Mouse (Mus musculus): ENCODE results near the gene Cd247. TPM values are rescaled to one million over a fixed set of nuclear protein-coding genes. Genes with fewer than 3 reads are reported as not detected.

Gene Cd247
- polyA plus RNA-seq, 1 experiment = not detected

GRCm38 (mm10) chr1:165860373-165861234, 72.1 kb downstream of the Cd247 start:
- no peaks in the 10 kb centered on the region for H3K4me1 ChIP-seq (ENCODE audit: control insufficient read depth, insufficient read depth, low read length)
- TF ChIP-seq CTCF (IDR thresholded peaks at IDR 0.05; ENCODE audit: low read depth, low read length) (no peak), POLR2A (IDR thresholded peaks at IDR 0.05; ENCODE audit: borderline replicate concordance, low read depth, low read length) (no peak)
- no peak overlapping the region for H3K4me3 ChIP-seq (ENCODE audit: insufficient read depth, low read length)
- no peak overlapping the region for H3K27ac ChIP-seq (ENCODE audit: insufficient read depth, low read depth, low read length)

DNA sequence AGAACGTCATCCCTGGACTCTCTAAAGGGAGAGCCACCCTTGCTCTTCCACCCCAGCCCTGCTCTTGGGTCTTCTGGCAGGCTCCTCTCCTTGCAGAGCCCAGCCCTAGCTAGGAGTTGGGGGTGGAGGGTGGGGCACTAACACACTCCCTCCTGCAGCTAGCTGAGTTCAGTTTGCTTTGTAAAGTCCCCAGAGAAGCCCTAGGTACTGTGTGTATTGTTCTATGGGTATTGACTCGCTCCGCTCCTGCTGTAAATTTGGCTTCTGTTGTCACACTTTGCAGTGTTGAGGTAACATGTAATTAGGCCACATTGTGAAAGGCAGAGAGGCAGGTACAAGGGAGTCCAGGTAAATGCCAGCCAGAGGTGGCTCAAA, 72.7 kb downstream of the Cd247 start:
- no peak overlapping the region for H3K27ac ChIP-seq (ENCODE audit: insufficient read depth, low read depth, low read length)

GRCm38 (mm10) chr1:165862059-165862458, 73.6 kb downstream of the Cd247 start:
- no peak overlapping the region for H3K4me3 ChIP-seq (ENCODE audit: insufficient read depth, low read length)
- no peak overlapping the region for H3K27ac ChIP-seq (ENCODE audit: insufficient read depth, low read depth, low read length)
- peaks cover 3% of the 10 kb centered on the region for H3K4me1 ChIP-seq (ENCODE audit: control insufficient read depth, insufficient read depth, low read length)
- TF ChIP-seq POLR2A (IDR thresholded peaks at IDR 0.05; ENCODE audit: borderline replicate concordance, low read depth, low read length) (no peak), CTCF (IDR thresholded peaks at IDR 0.05; ENCODE audit: low read depth, low read length) (no peak)

More for the DNA sequence above, 72.7 kb downstream of the Cd247 start:
- TF ChIP-seq POLR2A (IDR thresholded peaks at IDR 0.05; ENCODE audit: borderline replicate concordance, low read depth, low read length) (no peak), CTCF (IDR thresholded peaks at IDR 0.05; ENCODE audit: low read depth, low read length) (no peak)
- Histone ChIP-seq H3K4me3 (ENCODE audit: insufficient read depth, low read length) (no peak overlapping the region), H3K4me1 (ENCODE audit: control insufficient read depth, insufficient read depth, low read length) (no peaks in the 10 kb centered on the region)

- TF ChIP-seq POLR2A (IDR thresholded peaks at IDR 0.05; ENCODE audit: borderline replicate concordance, low read depth, low read length) (no peak), CTCF (IDR thresholded peaks at IDR 0.05; ENCODE audit: low read depth, low read length) (no peak)
- Histone ChIP-seq H3K4me3 (ENCODE audit: insufficient read depth, low read length) (no peak overlapping the region), H3K27ac (ENCODE audit: insufficient read depth, low read depth, low read length) (no peak overlapping the region)
These were observed 76.6 kb downstream of the Cd247 start for GRCm38 (mm10) chr1:165864864-165865795.

DNA sequence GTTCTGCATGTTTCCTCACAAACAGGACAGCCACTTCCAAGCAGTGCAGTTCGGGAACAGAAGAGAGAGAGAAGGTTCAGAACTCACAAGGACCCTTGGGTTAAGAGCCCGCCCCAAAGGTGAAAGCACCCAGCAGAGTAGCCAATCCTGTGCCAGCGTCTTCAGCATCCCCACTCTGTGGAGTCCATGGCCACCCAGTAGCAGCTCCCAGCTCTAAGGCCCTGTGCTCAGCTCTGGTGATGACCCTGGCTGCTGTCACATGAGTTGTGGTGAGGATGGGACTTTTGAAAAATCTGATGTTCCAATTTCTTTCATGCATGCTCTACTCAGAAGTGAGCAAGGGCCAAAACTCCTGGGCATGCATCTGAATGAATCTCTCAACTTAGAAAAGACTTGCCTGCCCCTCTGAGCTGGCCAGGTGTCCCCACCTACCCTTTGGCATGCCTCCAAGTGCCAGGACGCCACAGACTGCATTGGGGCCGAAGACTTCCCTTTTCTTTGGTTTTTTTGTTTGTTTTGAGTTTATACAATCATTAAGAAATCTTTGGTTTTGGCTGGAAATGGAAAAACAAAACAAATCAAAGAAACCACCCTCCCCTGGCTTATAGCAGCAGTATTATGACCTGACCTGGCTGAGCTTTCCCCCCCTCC, 78.3 kb downstream of the Cd247 start:
- Histone ChIP-seq H3K4me3 (ENCODE audit: insufficient read depth, low read length) (no peak overlapping the region), H3K27ac (ENCODE audit: insufficient read depth, low read depth, low read length) (no peak overlapping the region), H3K4me1 (ENCODE audit: control insufficient read depth, insufficient read depth, low read length) (peaks cover 4% of the 10 kb centered on the region)
- no peak for TF ChIP-seq CTCF (IDR thresholded peaks at IDR 0.05; ENCODE audit: low read depth, low read length)
- no peak for TF ChIP-seq POLR2A (IDR thresholded peaks at IDR 0.05; ENCODE audit: borderline replicate concordance, low read depth, low read length)

More at GRCm38 (mm10) chr1:165864864-165865795, 76.6 kb downstream of the Cd247 start:
- peaks cover 4% of the 10 kb centered on the region for H3K4me1 ChIP-seq (ENCODE audit: control insufficient read depth, insufficient read depth, low read length)

DNA sequence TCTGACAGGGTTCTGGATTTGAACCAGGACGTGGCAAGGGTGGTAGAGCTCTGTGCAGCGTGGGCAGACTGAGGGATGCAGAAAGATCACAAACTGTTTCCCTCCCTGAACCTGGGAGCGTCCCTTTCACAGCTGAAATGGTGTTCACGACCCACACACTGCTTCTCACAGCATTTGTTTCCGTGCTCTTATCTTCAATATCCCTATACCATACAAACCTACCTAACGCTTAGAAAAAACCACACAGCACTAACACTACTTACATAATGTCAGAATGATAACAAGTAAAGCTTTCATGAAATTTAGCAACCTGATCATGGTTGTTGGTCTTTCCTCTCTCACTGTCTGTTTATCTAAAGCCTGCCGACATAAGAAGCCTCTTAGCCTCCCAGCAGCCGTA, 80.2 kb downstream of the Cd247 start:
- TF ChIP-seq CTCF (IDR thresholded peaks at IDR 0.05; ENCODE audit: low read depth, low read length) = no peak
- TF ChIP-seq POLR2A (IDR thresholded peaks at IDR 0.05; ENCODE audit: borderline replicate concordance, low read depth, low read length) = no peak
- peaks cover 4% of the 10 kb centered on the region for H3K4me1 ChIP-seq (ENCODE audit: control insufficient read depth, insufficient read depth, low read length)
- H3K4me3 ChIP-seq (ENCODE audit: insufficient read depth, low read length) = no peak overlapping the region
- H3K27ac ChIP-seq (ENCODE audit: insufficient read depth, low read depth, low read length) = no peak overlapping the region

DNA sequence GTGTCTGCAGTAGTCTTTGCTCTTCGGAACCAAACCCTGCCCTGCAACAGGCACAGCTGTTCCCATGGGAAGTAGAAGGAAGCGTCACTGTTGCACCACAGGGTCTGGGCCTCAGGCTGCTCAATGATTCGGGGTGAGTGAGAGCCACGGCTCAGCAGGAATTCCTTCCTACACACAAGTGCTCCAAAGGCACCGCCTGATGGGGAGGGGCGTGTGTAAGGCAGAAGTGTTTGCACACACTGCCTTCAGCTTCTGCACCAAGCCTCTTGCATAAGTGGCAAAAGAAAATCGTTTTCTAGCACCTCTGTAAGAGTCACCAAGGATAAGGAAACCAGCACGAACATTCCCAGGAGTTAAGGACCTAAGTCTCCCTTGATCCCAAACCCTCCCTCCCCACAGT, 86.2 kb downstream of the Cd247 start:
- Histone ChIP-seq H3K4me3 (ENCODE audit: insufficient read depth, low read length) (no peak overlapping the region), H3K4me1 (ENCODE audit: control insufficient read depth, insufficient read depth, low read length) (no peaks in the 10 kb centered on the region), H3K27ac (ENCODE audit: insufficient read depth, low read depth, low read length) (no peak overlapping the region)
- no peak for TF ChIP-seq CTCF (IDR thresholded peaks at IDR 0.05; ENCODE audit: low read depth, low read length)
- TF ChIP-seq POLR2A (IDR thresholded peaks at IDR 0.05; ENCODE audit: borderline replicate concordance, low read depth, low read length) = no peak

GRCm38 (mm10) chr1:165875520-165876284, 87.2 kb downstream of the Cd247 start:
- Histone ChIP-seq H3K27ac (ENCODE audit: insufficient read depth, low read depth, low read length) (no peak overlapping the region), H3K4me3 (ENCODE audit: insufficient read depth, low read length) (no peak overlapping the region), H3K4me1 (ENCODE audit: control insufficient read depth, insufficient read depth, low read length) (no peaks in the 10 kb centered on the region)
- no peak for TF ChIP-seq POLR2A (IDR thresholded peaks at IDR 0.05; ENCODE audit: borderline replicate concordance, low read depth, low read length)

- Histone ChIP-seq H3K27ac (ENCODE audit: insufficient read depth, low read depth, low read length) (no peak overlapping the region), H3K4me3 (ENCODE audit: insufficient read depth, low read length) (no peak overlapping the region), H3K4me1 (ENCODE audit: control insufficient read depth, insufficient read depth, low read length) (no peaks in the 10 kb centered on the region)
- TF ChIP-seq CTCF (IDR thresholded peaks at IDR 0.05; ENCODE audit: low read depth, low read length) (no peak), POLR2A (IDR thresholded peaks at IDR 0.05; ENCODE audit: borderline replicate concordance, low read depth, low read length) (no peak)
These were observed 90.3 kb downstream of the Cd247 start for GRCm38 (mm10) chr1:165878751-165879150.

All from bone marrow macrophage, adult 2 months (primary cell).